Mouse (Mus musculus): ENCODE measurements around the gene Phf23. TPM values are rescaled to one million over a fixed set of nuclear protein-coding genes. Genes with fewer than 3 reads are reported as not detected.
A peak's percentile ranks its signal among the peaks of the same experiment; 100 is the strongest.

Phf23 gene
- polyA plus RNA-seq, 1 experiment from 2014 or later, result 53.4 TPM

DNA sequence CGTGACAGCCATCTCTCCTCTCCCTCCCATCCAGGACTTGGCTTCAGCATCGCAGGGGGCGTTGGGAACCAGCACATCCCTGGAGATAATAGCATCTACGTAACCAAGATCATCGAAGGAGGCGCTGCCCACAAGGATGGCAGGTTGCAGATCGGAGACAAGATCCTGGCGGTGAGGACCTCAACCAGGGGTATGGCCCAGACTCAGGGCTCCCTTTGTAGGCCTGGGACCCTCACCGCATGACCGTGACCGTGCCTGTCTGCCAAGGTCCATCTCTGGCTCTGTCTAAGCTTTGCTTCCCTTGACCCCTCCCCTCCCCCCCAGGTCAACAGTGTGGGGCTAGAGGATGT, 35.7 kb downstream of the Phf23 start:
- H3K27ac ChIP-seq (ENCODE audit: low read depth, low read length), result no peak overlapping the region
- peaks cover 32% of the 10 kb centered on the region for H3K4me1 ChIP-seq (ENCODE audit: control insufficient read depth, insufficient read depth, low read length)
- H3K4me2 ChIP-seq, result no peak overlapping the region
- no peak overlapping the region for H3K4me3 ChIP-seq (ENCODE audit: low read depth, low read length)
- no peak overlapping the region for H3K9ac ChIP-seq (ENCODE audit: low read length)
- no peaks in the 10 kb centered on the region for H3K9me3 ChIP-seq (ENCODE audit: control insufficient read depth, low read length)
- ATAC-seq (ENCODE audit: low FRiP score), result no peak
- peaks cover 12% of the 10 kb centered on the region for H3K36me3 ChIP-seq (ENCODE audit: control insufficient read depth, insufficient read depth, low read length)
- no peaks in the 10 kb centered on the region for H3K27me3 ChIP-seq (ENCODE audit: control insufficient read depth, insufficient read depth, low read length)
- DNase-seq (ENCODE audit: low spot score, missing footprints), result no peak
- 98% methylated on average over 11 of the region's 11 CpGs for WGBS

GRCm38 (mm10) chr11:70038174-70038573, 42.6 kb downstream of the Phf23 start:
- Histone ChIP-seq H3K4me3 (ENCODE audit: low read depth, low read length) (no peak overlapping the region), H3K9ac (ENCODE audit: low read length) (no peak overlapping the region), H3K27me3 (ENCODE audit: control insufficient read depth, insufficient read depth, low read length) (no peaks in the 10 kb centered on the region), H3K4me1 (ENCODE audit: control insufficient read depth, insufficient read depth, low read length) (no peaks in the 10 kb centered on the region), H3K9me3 (ENCODE audit: control insufficient read depth, low read length) (no peaks in the 10 kb centered on the region), H3K27ac (ENCODE audit: low read depth, low read length) (no peak overlapping the region), H3K36me3 (ENCODE audit: control insufficient read depth, insufficient read depth, low read length) (peaks cover 8% of the 10 kb centered on the region), H3K4me2 (no peak overlapping the region)
- no peak for ATAC-seq (ENCODE audit: low FRiP score)
- no peak for DNase-seq (ENCODE audit: low spot score, missing footprints)
- WGBS, result 85% methylated on average over 7 of the region's 7 CpGs

DNA sequence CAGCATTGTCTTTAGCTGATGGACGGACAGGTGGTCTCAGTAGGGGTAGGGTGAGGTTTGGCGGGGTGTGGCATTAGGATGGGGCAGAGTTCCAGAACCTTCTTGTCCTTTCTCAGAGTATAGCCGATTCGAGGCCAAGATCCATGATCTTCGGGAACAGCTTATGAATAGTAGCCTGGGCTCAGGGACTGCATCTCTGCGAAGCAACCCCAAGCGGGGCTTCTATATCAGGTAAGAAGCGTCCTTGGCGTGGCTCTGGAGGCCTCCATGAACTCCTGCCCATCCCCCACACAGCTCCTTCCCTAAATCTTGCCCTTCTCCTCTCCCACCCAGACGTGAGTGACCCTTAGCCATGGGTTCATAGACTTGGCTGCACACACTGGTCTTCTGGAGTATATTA, 44.1 kb downstream of the Phf23 start:
- peak; percentile 78 for DNase-seq (ENCODE audit: low spot score, missing footprints)
- no peaks in the 10 kb centered on the region for H3K4me1 ChIP-seq (ENCODE audit: control insufficient read depth, insufficient read depth, low read length)
- no peak overlapping the region for H3K9ac ChIP-seq (ENCODE audit: low read length)
- H3K36me3 ChIP-seq (ENCODE audit: control insufficient read depth, insufficient read depth, low read length), result peaks cover 9% of the 10 kb centered on the region
- no peaks in the 10 kb centered on the region for H3K9me3 ChIP-seq (ENCODE audit: control insufficient read depth, low read length)
- H3K27ac ChIP-seq (ENCODE audit: low read depth, low read length), result no peak overlapping the region
- 92% methylated on average over 10 of the region's 10 CpGs for WGBS
- ATAC-seq (ENCODE audit: low FRiP score), result no peak
- no peak overlapping the region for H3K4me3 ChIP-seq (ENCODE audit: low read depth, low read length)
- no peak overlapping the region for H3K4me2 ChIP-seq
- no peaks in the 10 kb centered on the region for H3K27me3 ChIP-seq (ENCODE audit: control insufficient read depth, insufficient read depth, low read length)

DNA sequence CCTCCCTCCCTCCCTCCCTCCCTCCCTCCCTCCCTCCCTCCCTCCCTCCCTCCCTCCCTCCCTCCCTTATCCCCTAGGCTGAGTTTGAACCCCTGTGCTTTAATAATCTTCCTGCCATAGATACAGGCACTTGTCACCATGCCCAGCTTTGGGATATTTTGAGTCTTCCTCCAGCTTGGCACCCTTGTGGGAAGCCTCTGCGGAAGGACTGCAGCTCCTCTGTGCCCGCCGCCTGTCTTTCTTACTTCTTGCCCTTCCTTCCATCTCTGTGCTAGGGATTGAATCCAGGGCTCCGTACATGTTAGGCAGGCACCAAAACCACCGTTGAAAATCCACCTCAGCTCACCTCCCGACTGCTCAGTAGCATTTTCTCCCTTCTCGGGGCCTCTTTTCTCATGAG, 44.6 kb downstream of the Phf23 start:
- no peak overlapping the region for H3K9ac ChIP-seq (ENCODE audit: low read length)
- H3K27me3 ChIP-seq (ENCODE audit: control insufficient read depth, insufficient read depth, low read length), result no peaks in the 10 kb centered on the region
- no peak overlapping the region for H3K4me2 ChIP-seq
- DNase-seq (ENCODE audit: low spot score, missing footprints), result peak; percentile 31
- H3K9me3 ChIP-seq (ENCODE audit: control insufficient read depth, low read length), result no peaks in the 10 kb centered on the region
- WGBS, result 93% methylated on average over 7 of the region's 7 CpGs
- H3K36me3 ChIP-seq (ENCODE audit: control insufficient read depth, insufficient read depth, low read length), result peaks cover 11% of the 10 kb centered on the region
- ATAC-seq (ENCODE audit: low FRiP score), result no peak
- H3K4me1 ChIP-seq (ENCODE audit: control insufficient read depth, insufficient read depth, low read length), result no peaks in the 10 kb centered on the region; the same call in 1 of the 2 replicates
- no peak overlapping the region for H3K27ac ChIP-seq (ENCODE audit: low read depth, low read length)
- no peak overlapping the region for H3K4me3 ChIP-seq (ENCODE audit: low read depth, low read length)

- H3K9me3 ChIP-seq (ENCODE audit: control insufficient read depth, low read length), result no peaks in the 10 kb centered on the region
- DNase-seq (ENCODE audit: low spot score, missing footprints), result peak; percentile 70
- H3K4me3 ChIP-seq (ENCODE audit: low read depth, low read length), result no peak overlapping the region
- H3K9ac ChIP-seq (ENCODE audit: low read length), result no peak overlapping the region
- no peak overlapping the region for H3K27ac ChIP-seq (ENCODE audit: low read depth, low read length)
- ATAC-seq (ENCODE audit: low FRiP score), result no peak
- H3K36me3 ChIP-seq (ENCODE audit: control insufficient read depth, insufficient read depth, low read length), result peaks cover 11% of the 10 kb centered on the region
- no peaks in the 10 kb centered on the region for H3K27me3 ChIP-seq (ENCODE audit: control insufficient read depth, insufficient read depth, low read length)
- 88% methylated on average over 23 of the region's 23 CpGs for WGBS
- H3K4me1 ChIP-seq (ENCODE audit: control insufficient read depth, insufficient read depth, low read length), result no peaks in the 10 kb centered on the region; the same call in 1 of the 2 replicates
- no peak overlapping the region for H3K4me2 ChIP-seq
Observed at GRCm38 (mm10) chr11:70042309-70043085, 46.9 kb downstream of the Phf23 start.

DNA sequence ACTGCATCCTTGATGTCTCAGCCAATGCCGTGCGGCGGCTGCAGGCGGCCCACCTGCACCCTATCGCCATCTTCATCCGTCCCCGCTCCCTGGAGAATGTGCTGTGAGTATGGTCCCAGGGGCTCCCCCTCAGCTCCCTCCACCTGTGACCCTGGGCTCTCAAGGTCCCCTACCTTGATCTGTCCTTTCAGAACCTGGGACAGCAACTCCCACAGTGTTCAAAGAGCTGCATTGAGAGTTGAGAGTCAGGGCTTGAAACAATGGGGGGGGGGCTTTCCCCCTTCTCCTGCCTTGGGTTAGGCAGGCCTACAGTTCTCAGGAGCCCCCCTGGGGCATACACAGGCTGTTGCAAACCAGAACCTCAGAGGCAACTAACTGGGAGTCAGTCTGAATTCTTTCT, 48.1 kb downstream of the Phf23 start:
- WGBS, result 89% methylated on average over 7 of the region's 7 CpGs
- Histone ChIP-seq H3K9me3 (ENCODE audit: control insufficient read depth, low read length) (no peaks in the 10 kb centered on the region), H3K27me3 (ENCODE audit: control insufficient read depth, insufficient read depth, low read length) (no peaks in the 10 kb centered on the region), H3K4me3 (ENCODE audit: low read depth, low read length) (no peak overlapping the region), H3K9ac (ENCODE audit: low read length) (no peak overlapping the region), H3K4me2 (no peak overlapping the region), H3K36me3 (ENCODE audit: control insufficient read depth, insufficient read depth, low read length) (peaks cover 11% of the 10 kb centered on the region), H3K4me1 (ENCODE audit: control insufficient read depth, insufficient read depth, low read length) (no peaks in the 10 kb centered on the region; the same call in 1 of the 2 replicates), H3K27ac (ENCODE audit: low read depth, low read length) (no peak overlapping the region)
- ATAC-seq (ENCODE audit: low FRiP score) (no peak), DNase-seq (ENCODE audit: low spot score, missing footprints) (no peak)

DNA sequence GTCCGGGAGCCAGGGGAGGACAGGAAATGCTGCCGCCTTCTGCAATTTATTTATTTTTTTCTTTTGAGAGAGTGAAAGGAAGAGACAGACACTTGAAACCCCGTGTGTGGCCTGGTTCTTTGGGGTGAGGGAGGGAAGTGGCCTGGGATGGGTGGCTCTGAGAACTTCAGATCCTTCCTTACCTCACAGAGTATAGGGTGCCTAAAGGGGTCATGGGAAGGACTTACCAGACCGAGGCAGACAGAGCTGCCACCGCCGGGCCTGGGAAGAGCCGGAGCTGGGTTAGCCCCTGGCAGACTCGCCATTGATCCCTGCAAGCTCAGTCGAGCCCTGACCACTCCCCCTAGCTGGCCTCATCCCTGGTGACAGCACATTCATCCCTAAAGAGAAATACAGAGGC, 49.9 kb downstream of the Phf23 start:
- Histone ChIP-seq H3K9ac (ENCODE audit: low read length) (no peak overlapping the region), H3K27me3 (ENCODE audit: control insufficient read depth, insufficient read depth, low read length) (no peaks in the 10 kb centered on the region), H3K9me3 (ENCODE audit: control insufficient read depth, low read length) (no peaks in the 10 kb centered on the region), H3K4me2 (no peak overlapping the region), H3K36me3 (ENCODE audit: control insufficient read depth, insufficient read depth, low read length) (peaks cover 7% of the 10 kb centered on the region), H3K4me1 (ENCODE audit: control insufficient read depth, insufficient read depth, low read length) (no peaks in the 10 kb centered on the region; the same call in 1 of the 2 replicates), H3K4me3 (ENCODE audit: low read depth, low read length) (no peak overlapping the region), H3K27ac (ENCODE audit: low read depth, low read length) (no peak overlapping the region)
- 34% methylated on average over 9 of the region's 9 CpGs for WGBS
- ATAC-seq (ENCODE audit: low FRiP score) (no peak), DNase-seq (ENCODE audit: low spot score, missing footprints) (no peak)

DNA sequence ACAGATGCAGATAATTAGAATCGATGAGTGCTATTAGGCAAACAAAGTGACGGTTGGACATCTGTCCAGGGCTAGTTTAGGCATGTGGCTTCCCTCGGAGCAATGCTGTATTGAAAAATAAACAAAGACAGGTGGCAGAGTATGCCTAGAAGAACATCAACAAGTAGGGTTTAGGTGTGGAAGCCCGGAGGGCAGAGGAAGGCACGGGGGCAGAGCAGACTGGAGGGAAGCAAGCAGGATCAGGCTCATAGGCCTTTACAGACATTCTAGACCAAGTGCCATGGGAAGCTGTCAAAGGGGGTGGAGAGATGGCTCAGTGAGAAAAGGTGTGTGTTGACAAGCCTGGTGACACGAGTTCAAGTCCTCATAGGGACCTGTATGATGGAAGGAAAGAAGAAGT, 53.8 kb downstream of the Phf23 start:
- no peak overlapping the region for H3K4me2 ChIP-seq
- 75% methylated on average over 6 of the region's 6 CpGs for WGBS
- no peaks in the 10 kb centered on the region for H3K9me3 ChIP-seq (ENCODE audit: control insufficient read depth, low read length)
- H3K9ac ChIP-seq (ENCODE audit: low read length), result no peak overlapping the region
- no peak overlapping the region for H3K27ac ChIP-seq (ENCODE audit: low read depth, low read length)
- DNase-seq (ENCODE audit: low spot score, missing footprints), result peak; percentile 79
- no peaks in the 10 kb centered on the region for H3K27me3 ChIP-seq (ENCODE audit: control insufficient read depth, insufficient read depth, low read length)
- no peak for ATAC-seq (ENCODE audit: low FRiP score)
- 0 out of 2 replicates have a peak, but pooled peaks cover 3% of the 10 kb centered on the region for H3K36me3 ChIP-seq (ENCODE audit: control insufficient read depth, insufficient read depth, low read length)
- H3K4me1 ChIP-seq (ENCODE audit: control insufficient read depth, insufficient read depth, low read length), result no peaks in the 10 kb centered on the region; the same call in 1 of the 2 replicates
- no peak overlapping the region for H3K4me3 ChIP-seq (ENCODE audit: low read depth, low read length)

Measured in midbrain, embryonic 11.5 days (tissue).